Mouse (Mus musculus): ENCODE measurements at regions not wholly inside any gene's neighbourhood (a gene's known extent, or its start where the extent isn't known, plus 50 kb on each side); places are given as distances from the start of the nearest gene placed in this dataset.

DNA sequence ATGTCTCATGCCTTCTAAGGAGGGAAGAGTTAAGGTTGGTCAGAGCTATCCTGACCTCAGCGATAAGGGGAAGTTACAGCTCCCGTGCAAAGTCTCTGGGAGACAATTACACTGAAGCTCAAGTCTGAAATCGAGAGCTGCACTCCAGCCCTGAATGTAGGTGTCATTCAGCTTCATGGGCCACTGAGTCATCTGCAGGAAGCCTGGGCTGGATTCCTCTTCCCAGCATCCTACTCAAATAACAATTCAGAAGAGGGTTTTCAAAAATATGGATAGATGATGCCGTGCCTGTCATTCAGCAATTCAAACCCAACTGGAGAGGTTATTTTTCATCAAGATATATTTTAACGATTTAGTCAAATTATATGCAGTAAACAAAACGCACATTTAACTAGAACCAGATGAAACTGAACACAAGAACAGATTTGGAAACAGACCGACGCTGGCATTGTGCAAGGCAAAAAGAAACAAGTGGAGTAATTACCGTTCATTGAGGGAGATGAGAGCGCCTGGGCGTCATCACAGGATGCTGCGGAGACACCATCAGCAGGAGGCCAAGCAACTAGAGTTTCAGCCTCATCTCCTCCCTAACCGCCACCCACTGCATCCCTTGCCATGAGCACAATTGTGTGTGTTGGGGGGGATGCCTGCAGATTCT is 57.8 kb upstream of the Cfap46 start:
- no peaks in the 10 kb centered on the region for H3K4me1 ChIP-seq (replicated peaks; ENCODE audit: control insufficient read depth, insufficient read depth, low read length)
- no peaks in the 10 kb centered on the region for H3K27me3 ChIP-seq (ENCODE audit: control insufficient read depth, insufficient read depth, low read length)
- no peak overlapping the region for H3K4me3 ChIP-seq (ENCODE audit: control insufficient read depth, insufficient read depth, low read length)
- no peaks in the 10 kb centered on the region for H3K36me3 ChIP-seq (ENCODE audit: control insufficient read depth, insufficient read depth, low read length)
- no peak for DNase-seq
- TF ChIP-seq POLR2A (IDR thresholded peaks at IDR 0.05; ENCODE audit: control insufficient read depth, extremely low read depth, insufficient read depth, low read length, poor library complexity) (no peak), CTCF (IDR thresholded peaks at IDR 0.05; ENCODE audit: borderline replicate concordance, control insufficient read depth, extremely low read depth, insufficient read depth, low read length, poor library complexity) (no peak)
- WGBS = 70% methylated on average over 13 of the region's 13 CpGs
- no peak overlapping the region for H3K27ac ChIP-seq (ENCODE audit: control insufficient read depth, insufficient read depth, low read length)

GRCm38 (mm10) chr7:139746803-139747202 is 63.2 kb upstream of the Cfap46 start:
- Histone ChIP-seq H3K4me3 (ENCODE audit: control insufficient read depth, insufficient read depth, low read length) (no peak overlapping the region), H3K27me3 (ENCODE audit: control insufficient read depth, insufficient read depth, low read length) (no peaks in the 10 kb centered on the region), H3K4me1 (replicated peaks; ENCODE audit: control insufficient read depth, insufficient read depth, low read length) (no peaks in the 10 kb centered on the region), H3K36me3 (ENCODE audit: control insufficient read depth, insufficient read depth, low read length) (no peaks in the 10 kb centered on the region), H3K27ac (ENCODE audit: control insufficient read depth, insufficient read depth, low read length) (no peak overlapping the region)
- TF ChIP-seq POLR2A (IDR thresholded peaks at IDR 0.05; ENCODE audit: control insufficient read depth, extremely low read depth, insufficient read depth, low read length, poor library complexity) (no peak), CTCF (IDR thresholded peaks at IDR 0.05; ENCODE audit: borderline replicate concordance, control insufficient read depth, extremely low read depth, insufficient read depth, low read length, poor library complexity) (no peak)
- DNase-seq = peak; percentile 15
- 32% methylated on average over 1 of the region's 1 CpGs for WGBS

- H3K27ac ChIP-seq (ENCODE audit: control insufficient read depth, insufficient read depth, low read length) = no peak overlapping the region
- no peaks in the 10 kb centered on the region for H3K4me1 ChIP-seq (replicated peaks; ENCODE audit: control insufficient read depth, insufficient read depth, low read length)
- no peak for DNase-seq
- no peak overlapping the region for H3K4me3 ChIP-seq (ENCODE audit: control insufficient read depth, insufficient read depth, low read length)
- no peak for TF ChIP-seq CTCF (IDR thresholded peaks at IDR 0.05; ENCODE audit: borderline replicate concordance, control insufficient read depth, extremely low read depth, insufficient read depth, low read length, poor library complexity)
- TF ChIP-seq POLR2A (IDR thresholded peaks at IDR 0.05; ENCODE audit: control insufficient read depth, extremely low read depth, insufficient read depth, low read length, poor library complexity) = no peak
- H3K27me3 ChIP-seq (ENCODE audit: control insufficient read depth, insufficient read depth, low read length) = no peaks in the 10 kb centered on the region
- H3K36me3 ChIP-seq (ENCODE audit: control insufficient read depth, insufficient read depth, low read length) = no peaks in the 10 kb centered on the region
- WGBS = 90% methylated on average over 11 of the region's 11 CpGs
These were observed 63.9 kb upstream of the Cfap46 start for GRCm38 (mm10) chr7:139747290-139748067.

DNA sequence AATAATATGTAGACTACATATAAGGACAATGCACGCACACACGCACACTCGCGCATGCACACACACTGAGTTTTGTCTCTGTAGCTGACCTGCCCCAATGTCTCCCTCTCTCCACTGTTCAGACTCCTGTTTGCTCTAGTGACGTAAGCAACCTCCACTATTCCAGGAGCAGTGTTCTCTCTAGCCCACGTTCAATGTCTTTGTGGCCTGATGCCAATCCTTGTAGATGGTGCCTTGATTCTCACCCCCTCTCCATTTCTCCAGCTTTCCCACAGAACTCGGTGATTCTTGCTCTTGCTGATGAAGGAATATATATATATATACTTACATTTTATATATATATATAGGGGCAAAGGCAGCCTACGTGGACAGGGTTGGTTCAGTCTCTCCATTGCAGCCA is 71.4 kb upstream of the Cfap46 start:
- Histone ChIP-seq H3K4me3 (ENCODE audit: control insufficient read depth, insufficient read depth, low read length) (no peak overlapping the region), H3K27ac (ENCODE audit: control insufficient read depth, insufficient read depth, low read length) (no peak overlapping the region), H3K36me3 (ENCODE audit: control insufficient read depth, insufficient read depth, low read length) (no peaks in the 10 kb centered on the region), H3K27me3 (ENCODE audit: control insufficient read depth, insufficient read depth, low read length) (no peaks in the 10 kb centered on the region), H3K4me1 (replicated peaks; ENCODE audit: control insufficient read depth, insufficient read depth, low read length) (no peaks in the 10 kb centered on the region)
- WGBS = 94% methylated on average over 8 of the region's 8 CpGs
- TF ChIP-seq CTCF (IDR thresholded peaks at IDR 0.05; ENCODE audit: borderline replicate concordance, control insufficient read depth, extremely low read depth, insufficient read depth, low read length, poor library complexity) = no peak
- TF ChIP-seq POLR2A (IDR thresholded peaks at IDR 0.05; ENCODE audit: control insufficient read depth, extremely low read depth, insufficient read depth, low read length, poor library complexity) = no peak
- no peak for DNase-seq

- Histone ChIP-seq H3K27me3 (ENCODE audit: control insufficient read depth, insufficient read depth, low read length) (no peaks in the 10 kb centered on the region), H3K36me3 (ENCODE audit: control insufficient read depth, insufficient read depth, low read length) (no peaks in the 10 kb centered on the region), H3K4me1 (replicated peaks; ENCODE audit: control insufficient read depth, insufficient read depth, low read length) (no peaks in the 10 kb centered on the region), H3K4me3 (ENCODE audit: control insufficient read depth, insufficient read depth, low read length) (no peak overlapping the region), H3K27ac (ENCODE audit: control insufficient read depth, insufficient read depth, low read length) (no peak overlapping the region)
- TF ChIP-seq POLR2A (IDR thresholded peaks at IDR 0.05; ENCODE audit: control insufficient read depth, extremely low read depth, insufficient read depth, low read length, poor library complexity) = no peak
- TF ChIP-seq CTCF (IDR thresholded peaks at IDR 0.05; ENCODE audit: borderline replicate concordance, control insufficient read depth, extremely low read depth, insufficient read depth, low read length, poor library complexity) = no peak
- no peak for DNase-seq
- WGBS = 92% methylated on average over 1 of the region's 1 CpGs
These were observed 71.5 kb upstream of the Adgra1 start for GRCm38 (mm10) chr7:139762522-139762921.

GRCm38 (mm10) chr7:139763241-139763640 is 70.7 kb upstream of the Adgra1 start:
- no peaks in the 10 kb centered on the region for H3K27me3 ChIP-seq (ENCODE audit: control insufficient read depth, insufficient read depth, low read length)
- H3K4me3 ChIP-seq (ENCODE audit: control insufficient read depth, insufficient read depth, low read length) = no peak overlapping the region
- 82% methylated on average over 4 of the region's 4 CpGs for WGBS
- DNase-seq = no peak
- H3K4me1 ChIP-seq (replicated peaks; ENCODE audit: control insufficient read depth, insufficient read depth, low read length) = no peaks in the 10 kb centered on the region
- TF ChIP-seq CTCF (IDR thresholded peaks at IDR 0.05; ENCODE audit: borderline replicate concordance, control insufficient read depth, extremely low read depth, insufficient read depth, low read length, poor library complexity) = no peak
- no peak for TF ChIP-seq POLR2A (IDR thresholded peaks at IDR 0.05; ENCODE audit: control insufficient read depth, extremely low read depth, insufficient read depth, low read length, poor library complexity)
- no peaks in the 10 kb centered on the region for H3K36me3 ChIP-seq (ENCODE audit: control insufficient read depth, insufficient read depth, low read length)
- H3K27ac ChIP-seq (ENCODE audit: control insufficient read depth, insufficient read depth, low read length) = no peak overlapping the region
